Mouse (Mus musculus): Measurements from ENCODE around the gene Dvl3. TPM values are rescaled to one million over a fixed set of nuclear protein-coding genes. Genes with fewer than 3 reads are reported as not detected.
A peak's percentile ranks its signal among the peaks of the same experiment; 100 is the strongest.
"Not testable (repeated sequence)": the region's sequence is repeated elsewhere in the genome, so short reads cannot be mapped to it uniquely, and the experiment has no call there.

Gene Dvl3
- polyA plus RNA-seq (2015; fragmentation: Nextera tagmentation; extraction: Ambion mirVana): 21.2 and 26.9 TPM in 2 replicates

GRCm38 (mm10) chr16:20516726-20517201 is at the start of gene Dvl3:
Gene Dvl3 (plus strand): TSS chr16:20516982.
- no peaks in the 10 kb centered on the region for H3K27me3 ChIP-seq (replicated peaks)
- H3K9me3 ChIP-seq: no peaks in the 10 kb centered on the region
- H3K36me3 ChIP-seq: peaks cover 3% of the 10 kb centered on the region; the same call in 1 of the 2 replicates
- peak within 1 kb of the TSS; percentile 99 for H3K9ac ChIP-seq
- H3K4me2 ChIP-seq: peak within 1 kb of the TSS; percentile 83
- peaks cover 11% of the 10 kb centered on the region; the same call in 1 of the 2 replicates for H3K4me1 ChIP-seq
- H3K27ac ChIP-seq: peak within 1 kb of the TSS; percentile 95
- peak within 1 kb of the TSS; percentile 99 for H3K4me3 ChIP-seq (replicated peaks)
- under 1% methylated on average over 51 of the region's 55 CpGs for WGBS
- ATAC-seq (ENCODE audit: insufficient read depth, low FRiP score, low read depth): peak; percentile 97

GRCm38 (mm10) chr16:20470981-20471380 is 45.8 kb upstream of the Dvl3 start:
- Histone ChIP-seq H3K27me3 (replicated peaks) (no peaks in the 10 kb centered on the region), H3K4me2 (no peak overlapping the region), H3K9me3 (no peaks in the 10 kb centered on the region), H3K27ac (no peak overlapping the region), H3K36me3 (no peaks in the 10 kb centered on the region), H3K4me1 (no peaks in the 10 kb centered on the region), H3K4me3 (replicated peaks) (no peak overlapping the region), H3K9ac (no peak overlapping the region)
- WGBS: 88% methylated on average over 2 of the region's 2 CpGs
- no peak for ATAC-seq (ENCODE audit: insufficient read depth, low FRiP score, low read depth)

GRCm38 (mm10) chr16:20471686-20472085 is 45.1 kb upstream of the Dvl3 start:
- Histone ChIP-seq H3K4me2 (no peak overlapping the region), H3K4me1 (no peaks in the 10 kb centered on the region), H3K36me3 (no peaks in the 10 kb centered on the region), H3K9ac (no peak overlapping the region), H3K4me3 (replicated peaks) (no peak overlapping the region), H3K27me3 (replicated peaks) (no peaks in the 10 kb centered on the region), H3K27ac (no peak overlapping the region), H3K9me3 (no peaks in the 10 kb centered on the region)
- no peak for ATAC-seq (ENCODE audit: insufficient read depth, low FRiP score, low read depth)
- 73% methylated on average over 1 of the region's 1 CpGs for WGBS

GRCm38 (mm10) chr16:20473748-20474147 is 43.0 kb upstream of the Dvl3 start:
- Histone ChIP-seq H3K27ac (no peak overlapping the region), H3K4me3 (replicated peaks) (no peak overlapping the region), H3K4me2 (no peak overlapping the region), H3K9ac (no peak overlapping the region), H3K9me3 (no peaks in the 10 kb centered on the region), H3K36me3 (no peaks in the 10 kb centered on the region), H3K4me1 (no peaks in the 10 kb centered on the region), H3K27me3 (replicated peaks) (no peaks in the 10 kb centered on the region)
- ATAC-seq (ENCODE audit: insufficient read depth, low FRiP score, low read depth): no peak
- WGBS: 88% methylated on average over 1 of the region's 1 CpGs

- no peak overlapping the region for H3K27ac ChIP-seq
- no peaks in the 10 kb centered on the region for H3K9me3 ChIP-seq
- H3K27me3 ChIP-seq (replicated peaks): no peaks in the 10 kb centered on the region
- no peak overlapping the region for H3K4me3 ChIP-seq (replicated peaks)
- ATAC-seq (ENCODE audit: insufficient read depth, low FRiP score, low read depth): no peak
- no peak overlapping the region for H3K9ac ChIP-seq
- H3K4me2 ChIP-seq: no peak overlapping the region
- WGBS: 86% methylated on average over 8 of the region's 8 CpGs
- H3K36me3 ChIP-seq: no peaks in the 10 kb centered on the region
- no peaks in the 10 kb centered on the region for H3K4me1 ChIP-seq
Measured at GRCm38 (mm10) chr16:20474211-20474610, 42.6 kb upstream of the Dvl3 start.

- Histone ChIP-seq H3K4me2 (no peak overlapping the region), H3K4me3 (replicated peaks) (no peak overlapping the region), H3K27me3 (replicated peaks) (no peaks in the 10 kb centered on the region), H3K36me3 (no peaks in the 10 kb centered on the region), H3K9ac (no peak overlapping the region), H3K4me1 (no peaks in the 10 kb centered on the region), H3K9me3 (no peaks in the 10 kb centered on the region), H3K27ac (no peak overlapping the region)
- 78% methylated on average over 6 of the region's 6 CpGs for WGBS
- no peak for ATAC-seq (ENCODE audit: insufficient read depth, low FRiP score, low read depth)
Measured at GRCm38 (mm10) chr16:20474786-20475185, 42.0 kb upstream of the Dvl3 start.

GRCm38 (mm10) chr16:20475335-20475734 is 41.4 kb upstream of the Dvl3 start:
- 70% methylated on average over 1 of the region's 1 CpGs for WGBS

GRCm38 (mm10) chr16:20476857-20477256 is 39.9 kb upstream of the Dvl3 start:
- Histone ChIP-seq H3K9me3 (no peaks in the 10 kb centered on the region), H3K27ac (peak overlapping the region; percentile 23), H3K36me3 (no peaks in the 10 kb centered on the region), H3K4me1 (no peaks in the 10 kb centered on the region), H3K4me2 (no peak overlapping the region), H3K4me3 (replicated peaks) (no peak overlapping the region), H3K27me3 (replicated peaks) (no peaks in the 10 kb centered on the region), H3K9ac (no peak overlapping the region)
- ATAC-seq (ENCODE audit: insufficient read depth, low FRiP score, low read depth): peak; percentile 84
- WGBS: 18% methylated on average over 1 of the region's 1 CpGs

More at GRCm38 (mm10) chr16:20475335-20475734, 41.4 kb upstream of the Dvl3 start:
- Histone ChIP-seq H3K9me3 (no peaks in the 10 kb centered on the region), H3K4me2 (no peak overlapping the region), H3K27ac (no peak overlapping the region), H3K4me3 (replicated peaks) (no peak overlapping the region), H3K36me3 (no peaks in the 10 kb centered on the region), H3K27me3 (replicated peaks) (no peaks in the 10 kb centered on the region), H3K9ac (no peak overlapping the region), H3K4me1 (no peaks in the 10 kb centered on the region)
- ATAC-seq (ENCODE audit: insufficient read depth, low FRiP score, low read depth): no peak

GRCm38 (mm10) chr16:20477270-20477669 is 39.5 kb upstream of the Dvl3 start:
- 23% methylated on average over 2 of the region's 3 CpGs for WGBS
- Histone ChIP-seq H3K27me3 (replicated peaks) (no peaks in the 10 kb centered on the region), H3K9ac (no peak overlapping the region), H3K27ac (peak overlapping the region; percentile 23), H3K36me3 (no peaks in the 10 kb centered on the region), H3K4me1 (no peaks in the 10 kb centered on the region), H3K4me3 (replicated peaks) (no peak overlapping the region), H3K9me3 (no peaks in the 10 kb centered on the region), H3K4me2 (no peak overlapping the region)
- ATAC-seq (ENCODE audit: insufficient read depth, low FRiP score, low read depth): peak; percentile 49; the same call in 1 of the 2 replicates

- WGBS: 40% methylated on average over 2 of the region's 2 CpGs
- Histone ChIP-seq H3K27me3 (replicated peaks) (no peaks in the 10 kb centered on the region), H3K9me3 (no peaks in the 10 kb centered on the region), H3K9ac (no peak overlapping the region), H3K27ac (no peak overlapping the region), H3K4me2 (no peak overlapping the region), H3K4me1 (no peaks in the 10 kb centered on the region), H3K4me3 (replicated peaks) (no peak overlapping the region), H3K36me3 (no peaks in the 10 kb centered on the region)
- ATAC-seq (ENCODE audit: insufficient read depth, low FRiP score, low read depth): no peak
Measured at GRCm38 (mm10) chr16:20478504-20478903, 38.3 kb upstream of the Dvl3 start.

- not testable (repeated sequence) for H3K4me3 ChIP-seq (replicated peaks); H3K4me1 ChIP-seq; H3K4me2 ChIP-seq; H3K9me3 ChIP-seq; H3K27me3 ChIP-seq (replicated peaks); H3K27ac ChIP-seq; ATAC-seq (ENCODE audit: insufficient read depth, low FRiP score, low read depth); H3K36me3 ChIP-seq; H3K9ac ChIP-seq
- 85% methylated on average over 12 of the region's 12 CpGs for WGBS
Measured at GRCm38 (mm10) chr16:20479026-20479760, 37.6 kb upstream of the Dvl3 start.

GRCm38 (mm10) chr16:20480115-20480514 is 36.7 kb upstream of the Dvl3 start:
- WGBS: 43% methylated on average over 3 of the region's 3 CpGs
- H3K9ac ChIP-seq: no peak overlapping the region
- ATAC-seq (ENCODE audit: insufficient read depth, low FRiP score, low read depth): no peak

More at GRCm38 (mm10) chr16:20480115-20480514, 36.7 kb upstream of the Dvl3 start:
- Histone ChIP-seq H3K4me3 (replicated peaks) (no peak overlapping the region), H3K36me3 (no peaks in the 10 kb centered on the region), H3K4me1 (no peaks in the 10 kb centered on the region), H3K4me2 (no peak overlapping the region), H3K9me3 (no peaks in the 10 kb centered on the region), H3K27ac (no peak overlapping the region), H3K27me3 (replicated peaks) (no peaks in the 10 kb centered on the region)
